Mouse (Mus musculus) liver, adult 2 months (tissue): Measurements from ENCODE around the gene Fnip2.

ENCODE experiments used
- CTCF ChIP-seq: fragments of 200-500 bp; IDR thresholded peaks from 2 replicates; pipeline ENCODE4 v1.5.1; 2011; ENCODE audit warnings: low read depth, low read length, control low read depth
- POLR2A ChIP-seq: fragments of 200-500 bp; IDR thresholded peaks from 2 replicates; pipeline ENCODE4 v1.6.1; 2011; ENCODE audit warnings: low read length, control low read depth; ENCODE audit not compliant: insufficient read depth; ENCODE audit errors: extremely low read depth

GRCm38 (mm10) chr3:79569351-79569681 lies 1.7 kb upstream of the Fnip2 start:
- no peak for TF ChIP-seq CTCF
- TF ChIP-seq POLR2A = no peak
